Mouse (Mus musculus) heart, embryonic 14.5 days (tissue): ENCODE data around the gene Elovl1. TPM values are rescaled to one million over a fixed set of nuclear protein-coding genes. Genes with fewer than 3 reads are reported as not detected.
A peak's percentile ranks its signal among the peaks of the same experiment; 100 is the strongest.

Experiments used
- ATAC-seq: fragments of 200-750 bp; cut with Nextera tagmentation; 2 replicates; pipeline ENCODE4 v1.8.0; 2017; ENCODE audit warnings: low read depth, moderate TSS enrichment; ENCODE audit not compliant: insufficient number of reproducible peaks, insufficient read depth, low FRiP score
- H3K27ac ChIP-seq, 2 experiments: fragments of 200-500 bp in 1 of 2; fragments of 300-500 bp in 1 of 2; sonication (generic) in 1 of 2; replicated peaks in 1 of 2; 2 replicates each; pipeline ENCODE4 v1.5.1; 2012 to 2014; ENCODE audit warnings: low read depth in 2 of 2, low read length in 2 of 2, control low read depth in 1 of 2, mild to moderate bottlenecking in 1 of 2, mixed read lengths in 1 of 2; ENCODE audit not compliant: control insufficient read depth in 1 of 2, insufficient read depth in 1 of 2
- H3K27me3 ChIP-seq: fragments of 300-500 bp; sonication (generic); 2 replicates; pipeline ENCODE4 v1.6.1; 2014; ENCODE audit warnings: mild to moderate bottlenecking, low read length, control low read depth; ENCODE audit not compliant: control insufficient read depth, insufficient read depth
- H3K36me3 ChIP-seq: fragments of 300-500 bp; sonication (generic); 2 replicates; pipeline ENCODE4 v1.6.1; 2014; ENCODE audit warnings: mild to moderate bottlenecking, control low read depth, low read length, mixed read lengths; ENCODE audit not compliant: control insufficient read depth, insufficient read depth
- H3K4me1 ChIP-seq, 2 experiments: fragments of 200-500 bp in 1 of 2; fragments of 300-500 bp in 1 of 2; sonication (generic) in 1 of 2; 2 replicates each; pipeline ENCODE4 v1.6.1; 2012 to 2014; ENCODE audit warnings: low read length in 2 of 2, control low read depth in 1 of 2, mixed read lengths in 1 of 2; ENCODE audit not compliant: control insufficient read depth in 2 of 2, insufficient read depth in 2 of 2
- H3K4me2 ChIP-seq: fragments of 300-500 bp; sonication (generic); 2 replicates; pipeline ENCODE4 v1.6.1; 2014; ENCODE audit warnings: mild to moderate bottlenecking, low read length
- H3K4me3 ChIP-seq, 2 experiments: fragments of 200-500 bp in 1 of 2; fragments of 300-500 bp in 1 of 2; sonication (generic) in 1 of 2; 2 replicates each; pipeline ENCODE4 v1.5.1; 2012 to 2014; ENCODE audit warnings: low read length in 2 of 2, mild to moderate bottlenecking in 2 of 2, control low read depth in 1 of 2, low read depth in 1 of 2, moderate library complexity in 1 of 2; ENCODE audit not compliant: control insufficient read depth in 1 of 2, insufficient read depth in 1 of 2
- H3K9ac ChIP-seq: fragments of 300-500 bp; sonication (generic); 2 replicates; pipeline ENCODE4 v1.6.1; 2014; ENCODE audit warnings: mild to moderate bottlenecking, low read length
- H3K9me3 ChIP-seq: fragments of 300-500 bp; sonication (generic); 2 replicates; pipeline ENCODE4 v1.6.1; 2016; ENCODE audit warnings: low read length, control low read depth; ENCODE audit not compliant: control insufficient read depth
- WGBS: fragments of 180-500 bp; shearing (Covaris S2); extraction: QIAGEN DNeasy Blood & Tissue Kit; methylation state at CpG from one replicate; pipeline ENCODE4 v1.1.7; 2014; 5-methylcytosine and 5-hydroxymethylcytosine counted together
- polyA plus RNA-seq: library from polyadenylated mRNA; unstranded; fragments of >200 nt; fragmentation: Nextera tagmentation; extraction: Ambion mirVana; gene quantifications from 2 replicates; pipeline ENCODE4 v1.2.1, GENCODE M21; 2014

Gene Elovl1
- polyA plus RNA-seq, 1 experiment from 2014 or later = 60.3 TPM

GRCm38 (mm10) chr4:118398400-118398799 lies 29.5 kb upstream of the Elovl1 start:
- H3K4me3 ChIP-seq = no peak overlapping the region
- no peak overlapping the region for H3K4me2 ChIP-seq
- H3K9ac ChIP-seq = no peak overlapping the region
- no peaks in the 10 kb centered on the region for H3K27me3 ChIP-seq
- no peak for ATAC-seq
- H3K4me1 ChIP-seq = peaks cover 15 to 24% of the 10 kb centered on the region in 2 experiments
- WGBS = 93% methylated on average over 6 of the region's 6 CpGs
- peaks cover 88% of the 10 kb centered on the region for H3K36me3 ChIP-seq
- no peak overlapping the region for H3K27ac ChIP-seq
- no peaks in the 10 kb centered on the region for H3K9me3 ChIP-seq

GRCm38 (mm10) chr4:118401421-118401820 lies 26.5 kb upstream of the Elovl1 start:
- Histone ChIP-seq H3K27me3 (no peaks in the 10 kb centered on the region), H3K4me3 (no peak overlapping the region), H3K27ac (no peak overlapping the region), H3K9me3 (no peaks in the 10 kb centered on the region), H3K4me2 (no peak overlapping the region), H3K9ac (no peak overlapping the region), H3K36me3 (peaks cover 80% of the 10 kb centered on the region), H3K4me1 (peaks cover 0 to 4% of the 10 kb centered on the region in 2 experiments; a peak in 1 of 4 replicates)
- no peak for ATAC-seq
- WGBS = 95% methylated on average over 3 of the region's 3 CpGs

GRCm38 (mm10) chr4:118401918-118402317 lies 26.0 kb upstream of the Elovl1 start:
- WGBS = 62% methylated on average over 5 of the region's 5 CpGs
- Histone ChIP-seq H3K36me3 (peaks cover 75% of the 10 kb centered on the region), H3K4me3 (no peak overlapping the region), H3K4me1 (peaks cover 0 to 4% of the 10 kb centered on the region in 2 experiments; a peak in 1 of 4 replicates), H3K9me3 (no peaks in the 10 kb centered on the region), H3K27ac (no peak overlapping the region), H3K9ac (no peak overlapping the region), H3K4me2 (no peak overlapping the region), H3K27me3 (no peaks in the 10 kb centered on the region)
- no peak for ATAC-seq

GRCm38 (mm10) chr4:118402701-118403100 lies 25.2 kb upstream of the Elovl1 start:
- Histone ChIP-seq H3K4me3 (no peak overlapping the region), H3K4me2 (no peak overlapping the region), H3K9me3 (no peaks in the 10 kb centered on the region), H3K36me3 (peaks cover 68% of the 10 kb centered on the region), H3K27me3 (no peaks in the 10 kb centered on the region), H3K27ac (no peak overlapping the region), H3K9ac (no peak overlapping the region), H3K4me1 (peaks cover 0 to 4% of the 10 kb centered on the region in 2 experiments; a peak in 1 of 4 replicates)
- 90% methylated on average over 12 of the region's 12 CpGs for WGBS
- ATAC-seq = no peak

GRCm38 (mm10) chr4:118409142-118409900 lies 18.6 kb upstream of the Elovl1 start, which contains the start of the genes Szt2 and Med8:
TSS of gene Szt2 (minus strand) at chr4:118409273.
TSS of gene Med8 (plus strand) at chr4:118409337.
- H3K4me1 ChIP-seq = peaks cover 2 to 15% of the 10 kb centered on the region in 2 experiments
- peak within 1 kb of the TSS; percentile 6 to 7; a peak in 2 of 4 replicates for H3K27ac ChIP-seq
- peak within 1 kb of the TSS; percentile 89 for H3K4me2 ChIP-seq
- H3K4me3 ChIP-seq = peak within 1 kb of the TSS; percentile 65 to 72
- H3K9ac ChIP-seq = peak within 1 kb of the TSS; percentile 87
- H3K27me3 ChIP-seq = no peaks in the 10 kb centered on the region
- WGBS = under 1% methylated on average over 53 of the region's 53 CpGs
- no peaks in the 10 kb centered on the region for H3K9me3 ChIP-seq
- H3K36me3 ChIP-seq = peaks cover 42% of the 10 kb centered on the region
- ATAC-seq = peak; percentile 94

GRCm38 (mm10) chr4:118410871-118411270 lies 17.0 kb upstream of the Elovl1 start:
- Histone ChIP-seq H3K36me3 (peaks cover 48% of the 10 kb centered on the region), H3K4me1 (peaks cover 2 to 15% of the 10 kb centered on the region in 2 experiments), H3K4me2 (no peak overlapping the region), H3K27ac (no peak overlapping the region), H3K4me3 (no peak overlapping the region), H3K9me3 (no peaks in the 10 kb centered on the region), H3K9ac (no peak overlapping the region), H3K27me3 (no peaks in the 10 kb centered on the region)
- ATAC-seq = no peak
- 91% methylated on average over 5 of the region's 5 CpGs for WGBS

GRCm38 (mm10) chr4:118413553-118413952 lies 14.3 kb upstream of the Elovl1 start:
- Histone ChIP-seq H3K27ac (no peak overlapping the region), H3K36me3 (peaks cover 75% of the 10 kb centered on the region), H3K4me1 (peaks cover 0 to 9% of the 10 kb centered on the region in 2 experiments; a peak in 2 of 4 replicates), H3K4me2 (no peak overlapping the region), H3K4me3 (no peak overlapping the region), H3K9ac (no peak overlapping the region), H3K27me3 (no peaks in the 10 kb centered on the region), H3K9me3 (no peaks in the 10 kb centered on the region)
- ATAC-seq = no peak
- WGBS = 95% methylated on average over 5 of the region's 5 CpGs
